Mouse (Mus musculus) ovary, postnatal 10 days (tissue): Measurements from ENCODE around the gene Hdhd3.
"Not testable (repeated sequence)": the region's sequence is repeated elsewhere in the genome, so short reads cannot be mapped to it uniquely, and the experiment has no call there.

Experiments
- DNase-seq: peaks from one replicate; pipeline ENCODE4 v3.0.0; 2022; ENCODE audit warnings: low spot score

Hdhd3 gene

DNA sequence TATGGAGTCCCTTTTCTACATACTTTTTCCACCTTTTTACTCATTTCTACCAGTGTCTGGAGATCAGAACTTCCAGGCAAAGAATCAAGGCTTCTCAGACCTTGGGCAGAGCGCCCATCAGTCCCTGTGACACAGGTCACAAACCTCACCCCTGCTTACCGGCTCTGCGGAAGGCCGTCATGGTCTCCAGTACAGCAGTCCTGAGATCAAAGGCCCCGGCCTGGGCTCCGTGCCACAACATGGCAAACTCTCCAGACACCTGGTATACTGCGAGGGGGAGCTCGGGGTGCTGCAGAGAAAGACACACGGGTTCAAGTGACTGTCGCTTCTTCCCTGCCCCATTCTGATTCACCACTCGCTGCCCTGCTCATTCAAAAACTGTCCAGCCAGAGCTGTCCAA lies 6.7 kb upstream of the Hdhd3 start:
- no peak for DNase-seq

DNA sequence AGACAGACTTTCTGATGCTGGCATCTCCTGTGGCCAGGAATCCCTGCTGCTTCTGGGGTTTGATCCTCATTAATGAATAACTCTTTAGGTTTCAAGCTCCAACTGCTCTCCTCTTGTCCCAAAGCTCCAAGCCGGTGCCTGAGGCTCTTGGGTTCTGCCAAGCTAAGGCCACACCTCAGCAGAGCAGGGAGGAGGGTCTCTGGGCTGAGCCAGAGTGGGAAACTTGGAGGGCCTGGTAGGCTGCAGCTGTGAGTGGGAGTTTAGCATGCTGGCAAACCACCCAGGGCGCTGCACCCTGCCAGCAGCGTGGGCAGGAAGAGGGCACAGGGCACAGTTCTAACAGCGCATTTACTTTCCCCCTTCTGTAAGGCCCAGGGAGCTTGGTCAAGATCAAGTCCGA lies 5.6 kb upstream of the Hdhd3 start:
- no peak for DNase-seq

DNA sequence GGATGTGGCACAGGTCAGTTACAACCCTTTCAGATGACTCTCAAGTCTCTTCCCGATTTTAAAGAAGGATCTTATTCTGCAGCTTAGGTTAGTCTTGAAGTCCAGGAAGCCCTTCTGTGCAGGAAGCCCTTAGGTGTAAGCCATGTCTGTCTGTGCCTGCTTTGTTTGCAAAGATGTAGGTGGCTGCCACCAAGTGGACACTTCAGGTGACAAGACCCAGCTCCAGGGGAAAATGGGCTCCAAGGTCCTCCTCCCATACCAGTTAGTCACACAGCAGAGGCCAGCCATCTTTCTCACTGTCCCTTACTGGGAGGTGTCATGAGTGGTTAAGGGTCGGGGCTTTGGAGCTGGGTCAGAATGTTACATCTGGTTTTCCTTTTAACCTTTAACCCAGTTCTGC lies 3.5 kb upstream of the Hdhd3 start:
- DNase-seq: no peak

DNA sequence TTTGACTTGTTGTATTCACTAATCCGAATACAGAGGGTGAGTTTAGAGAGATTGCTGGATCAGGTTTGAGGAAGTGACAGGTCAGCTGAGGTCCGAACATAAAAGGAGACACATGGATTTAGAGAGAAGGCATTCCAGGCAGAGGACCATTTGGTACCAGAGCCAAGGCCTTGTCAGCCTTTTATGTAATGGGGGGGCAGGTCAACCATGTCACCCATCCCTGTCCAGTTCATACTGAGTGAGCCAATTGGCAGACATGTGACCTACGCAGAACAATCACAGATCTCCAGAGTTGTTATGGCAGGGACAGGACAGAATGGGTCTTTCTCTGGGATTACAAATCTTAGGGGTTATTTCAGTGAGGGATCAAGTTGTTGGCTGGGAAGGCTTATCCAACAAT lies 2.7 kb upstream of the Hdhd3 start:
- DNase-seq: no peak

DNA sequence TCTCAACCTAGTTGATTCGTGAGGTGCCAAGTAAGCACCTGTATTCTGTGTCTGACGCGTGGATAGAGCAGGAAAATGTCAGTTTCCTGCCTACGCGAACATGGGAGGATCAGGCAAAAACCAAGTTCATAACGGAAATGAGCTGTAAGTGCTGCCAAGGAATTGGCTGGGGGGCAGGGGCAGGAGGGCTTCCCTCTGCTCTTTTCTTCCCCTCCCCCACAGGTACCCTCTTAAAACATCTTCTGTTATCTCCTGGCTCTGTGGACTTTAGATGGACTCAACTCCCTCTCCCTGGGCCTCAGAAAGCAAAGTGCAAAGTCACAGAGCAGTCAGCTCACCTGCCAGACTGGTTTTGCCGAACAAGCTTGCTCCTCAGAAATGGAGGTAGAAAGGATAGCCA lies 298 bp downstream of the Hdhd3 start:
- no peak for DNase-seq

DNA sequence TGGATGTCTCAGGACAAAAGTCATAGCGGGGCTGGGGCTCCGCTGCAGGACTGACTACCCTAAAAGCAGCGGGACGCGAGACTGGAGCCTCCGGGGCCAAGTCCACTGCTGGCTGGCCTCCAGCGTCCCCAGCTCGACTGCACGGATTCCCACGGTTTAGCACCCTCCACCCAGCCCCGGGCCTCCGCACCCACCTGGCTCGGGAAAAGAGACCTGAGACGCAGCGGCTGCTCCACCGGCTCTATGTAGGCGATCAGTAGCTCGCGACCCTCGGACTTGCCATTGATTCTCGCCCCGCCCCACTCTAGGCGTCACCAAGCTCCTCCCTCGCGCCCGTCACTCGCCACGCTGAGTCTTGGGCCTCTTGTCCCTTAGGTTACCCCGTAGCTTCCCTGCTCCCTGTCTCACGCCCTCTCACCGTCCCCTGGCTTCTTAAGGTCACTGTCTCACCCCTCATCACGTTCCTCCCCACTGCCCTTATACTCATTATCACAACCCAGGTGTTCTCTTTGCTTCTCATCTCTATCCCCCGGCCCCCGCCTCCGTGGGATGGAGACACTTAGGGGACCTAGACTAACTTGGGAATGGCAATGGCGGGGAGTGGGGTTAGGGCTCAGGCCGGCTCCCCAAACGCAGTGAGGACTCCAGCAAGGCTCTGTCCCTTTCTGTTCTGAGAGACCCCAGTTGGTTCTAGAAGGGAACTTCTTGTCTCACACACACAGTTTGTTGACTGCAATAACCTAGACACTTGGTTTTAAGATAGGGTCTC lies 1.1 kb downstream of the Hdhd3 start:
- DNase-seq: peak; percentile 75

DNA sequence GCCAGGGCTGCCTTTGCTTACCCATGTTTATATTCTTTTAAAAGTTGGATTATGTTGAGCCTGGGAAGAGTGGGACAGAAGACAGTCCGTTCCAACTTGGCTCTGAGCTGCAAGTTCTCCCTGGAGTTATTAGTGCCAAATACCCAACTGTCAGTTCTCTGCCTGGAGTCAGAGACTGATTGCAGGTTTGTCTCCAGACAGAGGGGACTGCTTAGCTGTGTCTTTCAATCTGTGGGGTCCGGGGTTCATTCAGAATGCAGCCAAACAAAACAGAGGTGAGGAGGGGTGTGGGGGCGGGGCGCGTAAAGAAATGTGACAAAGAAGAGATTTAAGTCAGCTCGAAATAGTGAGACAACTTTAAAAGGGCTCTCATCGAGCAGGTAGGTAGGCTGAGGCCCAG lies 1.7 kb downstream of the Hdhd3 start:
- DNase-seq: no peak

DNA sequence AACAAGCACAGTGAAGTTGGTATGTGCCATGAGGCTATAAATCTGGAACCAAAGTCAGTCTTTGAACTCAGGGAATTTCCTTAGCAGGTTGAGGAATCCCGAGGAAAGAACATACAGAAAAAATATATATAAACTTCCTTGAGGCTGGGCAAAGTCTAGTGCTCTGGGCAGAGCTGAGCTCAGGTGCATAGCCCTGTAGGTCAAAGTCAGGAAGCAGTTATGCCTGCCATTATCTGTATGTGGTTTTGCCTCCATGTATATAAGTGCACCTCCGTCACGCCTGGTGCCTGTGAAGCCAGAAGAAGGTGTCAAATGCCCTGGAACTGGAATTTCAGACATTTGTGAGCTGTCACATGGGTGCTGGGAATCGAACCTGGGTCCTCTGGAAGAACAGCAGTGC lies 2.5 kb downstream of the Hdhd3 start:
- no peak for DNase-seq

DNA sequence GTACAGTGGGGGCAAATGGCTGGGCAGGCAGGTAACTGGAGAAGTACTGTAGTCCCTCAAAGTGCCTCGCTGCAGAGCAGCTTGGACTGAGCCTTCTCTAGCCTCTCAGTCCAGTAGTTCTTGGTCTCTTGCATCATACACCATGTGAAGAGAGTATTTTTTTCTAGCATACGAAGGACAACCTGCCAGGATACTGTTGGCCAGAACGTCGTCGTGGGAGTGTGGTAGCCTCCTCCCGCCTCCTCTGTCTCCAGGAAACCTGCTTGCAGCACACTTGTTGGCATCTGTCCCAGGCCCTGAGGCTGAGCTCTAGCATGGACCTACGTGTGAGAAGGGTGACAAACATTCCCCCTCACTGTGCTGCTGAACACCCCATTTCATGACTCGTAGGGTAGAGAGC lies 6.5 kb downstream of the Hdhd3 start:
- no peak for DNase-seq

DNA sequence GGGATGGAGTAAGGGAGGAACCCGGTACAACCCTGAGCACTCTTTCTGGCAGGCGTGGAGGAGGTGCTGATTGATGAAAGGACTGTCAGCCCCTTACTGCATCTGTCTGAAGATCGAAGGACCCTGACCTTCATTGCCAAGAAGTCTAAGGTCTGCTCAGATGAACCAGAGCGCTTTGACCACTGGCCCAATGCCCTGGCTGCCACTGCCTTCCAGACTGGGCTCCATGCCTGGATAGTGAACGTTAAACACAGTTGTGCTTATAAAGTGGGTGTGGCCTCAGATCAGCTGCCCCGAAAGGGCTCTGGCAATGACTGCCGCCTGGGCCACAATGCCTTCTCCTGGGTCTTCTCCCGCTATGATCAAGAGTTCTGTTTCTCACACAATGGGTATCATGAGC lies 7.3 kb downstream of the Hdhd3 start:
- DNase-seq: no peak

DNA sequence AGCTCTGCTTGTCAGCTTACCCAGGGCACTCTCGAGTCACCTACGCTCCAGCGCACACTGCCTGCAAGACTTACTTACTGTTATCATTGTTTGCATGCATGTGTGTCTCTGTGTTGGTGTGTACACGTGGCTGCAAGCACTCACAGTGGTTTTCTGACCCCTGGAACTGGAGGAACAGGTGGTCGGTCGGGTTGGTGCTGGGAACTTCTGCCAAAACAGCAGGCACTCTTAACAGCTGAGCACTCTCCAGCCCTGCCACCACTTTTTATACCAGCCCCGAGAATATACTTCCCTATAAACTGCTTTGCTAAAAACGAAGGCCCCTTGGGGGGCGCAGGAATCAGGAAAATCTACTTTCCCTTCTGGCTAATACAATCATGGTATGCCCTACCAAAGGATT lies 9.0 kb downstream of the Hdhd3 start:
- no peak for DNase-seq

DNA sequence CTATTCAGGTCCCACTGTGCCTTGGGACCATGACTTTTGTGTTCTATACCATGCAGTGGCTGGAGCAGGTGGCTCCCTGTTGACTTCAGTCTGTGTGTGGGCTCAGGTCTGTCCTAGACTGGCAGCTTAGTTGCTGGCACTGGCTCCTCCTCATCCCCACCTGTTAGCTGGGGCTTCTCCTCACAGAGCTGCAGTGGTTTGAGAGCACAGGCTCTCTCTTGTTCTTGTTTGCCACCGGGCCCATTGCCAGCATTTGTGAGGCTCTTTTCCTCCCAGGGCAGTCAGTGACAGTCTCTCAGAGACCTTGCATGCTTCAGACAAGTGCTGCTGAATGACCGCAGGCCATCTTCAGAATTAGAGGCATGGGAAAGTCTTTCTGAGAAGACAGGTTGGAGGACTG lies 10.6 kb downstream of the Hdhd3 start:
- DNase-seq: no peak

DNA sequence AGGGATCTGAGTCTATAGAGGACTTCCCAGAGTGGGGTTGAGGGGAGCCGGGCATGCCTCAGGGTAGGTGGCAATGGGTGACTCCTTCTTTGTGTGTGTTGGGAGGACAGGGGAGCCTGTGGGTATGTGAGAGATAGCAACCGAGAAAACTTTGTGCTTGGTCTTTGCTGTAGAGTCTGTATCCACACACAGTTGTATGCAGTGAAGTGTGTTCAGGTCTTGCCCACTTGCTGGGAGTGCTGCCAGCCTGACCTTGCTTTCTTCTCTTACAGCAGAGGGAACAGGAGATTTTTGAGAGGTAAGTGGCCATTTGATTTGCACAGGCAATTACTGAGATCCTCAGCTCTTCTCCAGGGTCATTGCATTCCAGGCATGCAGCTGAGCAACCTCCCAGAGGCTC lies 15.4 kb downstream of the Hdhd3 start:
- DNase-seq: no peak

DNA sequence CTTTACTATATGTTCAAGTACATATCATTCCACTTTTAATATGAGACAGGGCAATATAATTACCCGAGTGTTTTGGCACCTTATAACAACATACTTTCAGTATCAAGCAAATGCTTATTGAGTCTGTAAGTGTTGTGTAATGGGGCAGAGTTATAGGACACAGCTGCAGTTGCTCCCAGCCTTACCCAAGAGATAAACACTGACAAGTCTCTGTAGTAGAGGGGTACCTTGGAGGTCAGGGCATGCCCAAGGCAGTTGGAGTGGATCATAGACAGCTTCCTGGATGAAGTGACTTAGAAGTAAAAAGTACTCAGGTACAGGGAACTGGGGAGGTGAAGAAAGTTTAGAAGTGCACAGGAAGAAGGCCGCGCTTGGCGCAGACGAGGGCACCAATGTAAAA lies 16.1 kb downstream of the Hdhd3 start:
- DNase-seq: no peak

DNA sequence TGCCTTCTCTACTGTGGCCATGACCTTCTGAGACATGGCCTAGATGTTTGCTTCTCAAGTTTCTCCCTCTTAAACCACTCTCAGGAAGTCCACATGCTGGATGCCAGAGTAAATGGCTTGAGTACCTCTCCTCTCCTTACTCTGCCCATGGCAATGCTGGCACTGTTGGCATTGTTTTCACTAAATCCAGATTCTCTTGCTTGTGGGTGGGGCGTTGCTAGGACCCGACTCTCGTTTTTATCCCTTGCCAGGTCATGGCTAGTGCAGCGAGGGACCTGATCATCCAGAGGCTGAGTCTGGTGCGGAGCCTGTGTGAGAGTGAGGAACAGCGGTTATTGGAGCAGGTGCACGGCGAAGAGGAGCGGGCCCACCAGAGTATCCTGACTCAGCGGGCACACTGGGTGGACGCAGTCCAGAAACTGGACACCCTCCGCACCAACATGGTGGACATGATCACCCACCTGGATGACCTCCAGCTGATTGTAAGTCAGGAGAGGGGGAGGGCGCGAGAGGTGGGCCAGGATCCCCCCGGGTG lies 17.0 kb downstream of the Hdhd3 start:
- DNase-seq: no peak

DNA sequence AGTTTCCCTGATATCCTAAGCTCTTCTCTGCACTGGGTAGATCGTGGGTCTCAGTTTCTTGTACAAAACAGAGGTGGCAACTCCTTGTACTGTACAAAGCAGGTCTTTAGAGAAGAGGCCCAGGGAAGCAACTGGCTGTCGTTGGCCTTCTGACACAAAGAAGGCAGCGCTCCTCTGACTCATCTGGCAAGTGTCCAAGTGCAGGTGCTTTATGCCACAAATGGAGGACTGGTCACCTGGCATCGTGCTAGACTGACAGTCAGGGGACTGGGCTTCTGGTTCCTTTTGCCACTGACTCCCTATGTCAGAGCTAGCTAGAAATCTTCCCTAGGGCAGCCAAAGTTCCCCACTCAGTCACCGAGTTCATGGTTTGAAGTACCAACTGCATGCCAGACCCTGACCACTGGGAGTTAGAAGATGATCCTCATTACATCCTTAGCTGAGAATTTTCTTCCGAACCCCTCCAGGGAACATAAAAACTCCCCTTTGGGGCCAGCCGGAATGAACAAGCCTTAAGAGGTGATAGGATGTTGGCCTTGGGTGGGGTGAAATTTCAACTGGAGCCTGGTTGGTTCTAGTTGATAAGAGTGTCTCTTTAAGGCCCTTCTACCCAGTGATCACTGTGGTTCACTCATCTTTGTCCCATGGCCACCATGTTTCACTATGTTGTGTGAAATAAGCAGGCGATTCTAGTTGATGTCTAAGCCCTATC lies 17.7 kb downstream of the Hdhd3 start:
- no peak for DNase-seq

DNA sequence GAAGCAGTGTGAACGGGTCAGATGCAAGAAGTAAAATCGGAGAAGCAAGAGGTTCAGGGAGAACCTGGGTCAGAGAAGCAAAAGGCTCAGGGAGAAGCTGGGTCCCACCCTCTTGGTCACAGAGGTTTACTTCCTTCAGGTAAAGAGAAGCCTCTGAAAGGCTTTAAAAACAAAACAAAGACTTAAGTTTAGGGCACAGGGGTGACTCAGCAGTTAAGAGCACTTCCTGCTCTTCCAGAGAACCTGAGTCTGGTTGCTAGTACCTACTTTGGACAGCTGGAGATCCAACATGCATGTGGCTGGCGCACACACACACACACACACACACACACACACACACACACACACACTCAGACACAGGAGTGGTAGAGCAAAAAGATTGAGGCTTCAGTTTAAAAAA lies 18.3 kb downstream of the Hdhd3 start:
- no peak for DNase-seq

DNA sequence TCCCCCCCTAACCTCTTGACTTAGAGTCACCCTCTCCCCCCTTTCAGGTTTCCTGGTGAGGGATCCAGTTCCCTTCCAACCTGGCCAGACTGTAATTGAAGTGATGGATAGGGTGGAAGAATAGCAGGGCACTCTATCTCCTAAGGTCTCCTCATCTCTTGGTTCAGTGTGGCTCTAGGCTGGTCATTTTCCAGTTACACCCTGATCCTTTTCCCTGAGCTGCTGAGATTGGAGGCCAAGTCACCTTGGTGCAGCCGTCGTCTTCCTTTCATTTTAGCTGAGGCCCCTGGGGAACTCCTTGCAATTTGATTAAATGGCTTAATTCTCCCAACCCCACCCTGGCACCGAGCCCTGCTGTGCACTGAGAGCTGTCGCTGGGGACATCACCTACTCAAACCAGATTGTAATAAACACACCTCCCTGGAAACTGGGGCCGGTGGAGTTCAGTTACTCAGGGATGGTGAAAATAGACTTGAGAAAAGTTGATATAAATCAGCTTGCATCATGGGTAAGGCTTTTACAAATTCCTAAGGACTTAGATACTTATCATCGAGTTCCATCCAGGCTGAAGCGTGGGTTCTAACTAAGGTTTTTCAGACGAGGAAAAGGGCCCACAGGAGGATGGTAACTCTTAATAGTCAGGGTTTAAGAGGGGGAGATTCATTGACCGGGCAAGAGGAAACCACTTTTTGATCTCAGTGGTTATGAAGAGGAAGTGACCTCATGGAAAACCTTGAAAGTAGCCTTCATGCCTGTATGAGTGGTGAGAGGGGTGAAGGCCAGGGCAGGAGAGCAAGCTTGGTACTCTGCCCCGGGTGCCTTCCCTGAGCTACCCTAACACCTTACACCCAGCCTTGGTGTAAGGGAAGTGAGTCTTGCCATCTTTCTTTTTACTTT lies 22.3 kb downstream of the Hdhd3 start:
- no peak for DNase-seq

DNA sequence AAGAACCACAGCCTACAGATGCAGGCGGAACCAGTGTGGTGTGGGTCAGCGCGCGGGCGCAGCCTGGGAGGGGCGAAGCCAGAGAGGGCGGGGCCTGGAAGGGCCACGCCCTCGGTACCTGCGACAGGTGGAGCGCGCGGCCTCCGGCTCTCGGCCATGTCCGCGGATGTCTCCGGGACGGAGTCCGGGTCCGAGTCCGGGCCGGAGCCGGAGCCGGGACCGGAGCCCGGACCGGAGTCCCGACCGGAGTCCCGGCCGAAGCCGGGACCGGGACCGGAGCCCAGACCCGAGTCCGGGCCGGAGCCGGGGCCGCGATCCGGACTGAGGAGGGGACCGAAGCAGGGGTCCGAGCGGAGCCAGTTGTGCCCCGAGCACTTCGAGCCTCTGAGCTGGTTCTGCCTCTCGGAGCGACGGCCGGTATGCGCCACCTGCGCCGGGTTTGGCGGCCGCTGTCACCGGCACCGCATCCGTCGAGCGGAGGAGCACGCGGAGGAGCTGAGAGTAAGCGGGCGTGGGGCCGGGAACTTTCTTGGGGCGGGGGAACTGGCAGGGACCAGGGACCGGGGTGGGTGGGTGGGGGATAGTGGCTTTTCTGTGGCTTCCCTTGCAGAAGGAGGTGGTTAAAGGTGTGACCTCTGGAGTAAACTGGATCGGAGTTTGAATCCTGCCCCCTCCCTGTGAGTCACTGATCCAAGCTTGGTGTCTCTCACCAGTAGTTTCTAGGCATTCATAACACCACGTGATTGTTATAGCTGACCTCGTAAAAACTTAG lies 23.1 kb downstream of the Hdhd3 start, which contains the start of gene Bspry:
Gene Bspry (plus strand): TSS at position 117 of the 772 bp plus-strand sequence.
- DNase-seq: no peak

DNA sequence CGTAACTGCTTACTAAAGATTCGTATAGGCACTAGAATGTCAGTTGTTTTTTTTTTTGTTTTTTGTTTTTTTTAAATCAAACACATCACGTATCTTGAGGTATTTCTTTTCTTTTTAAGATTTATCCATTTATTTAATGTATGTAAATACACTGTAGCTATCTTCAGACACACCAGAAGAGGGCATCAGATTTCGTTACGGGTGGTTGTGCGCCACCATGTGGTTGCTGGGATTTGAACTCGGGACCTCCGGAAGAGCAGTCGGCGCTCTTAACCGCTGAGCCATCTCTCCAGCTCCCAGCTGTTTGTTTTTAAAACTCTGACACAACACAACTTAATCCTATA lies 23.7 kb downstream of the Hdhd3 start:
- not testable (repeated sequence) for DNase-seq

DNA sequence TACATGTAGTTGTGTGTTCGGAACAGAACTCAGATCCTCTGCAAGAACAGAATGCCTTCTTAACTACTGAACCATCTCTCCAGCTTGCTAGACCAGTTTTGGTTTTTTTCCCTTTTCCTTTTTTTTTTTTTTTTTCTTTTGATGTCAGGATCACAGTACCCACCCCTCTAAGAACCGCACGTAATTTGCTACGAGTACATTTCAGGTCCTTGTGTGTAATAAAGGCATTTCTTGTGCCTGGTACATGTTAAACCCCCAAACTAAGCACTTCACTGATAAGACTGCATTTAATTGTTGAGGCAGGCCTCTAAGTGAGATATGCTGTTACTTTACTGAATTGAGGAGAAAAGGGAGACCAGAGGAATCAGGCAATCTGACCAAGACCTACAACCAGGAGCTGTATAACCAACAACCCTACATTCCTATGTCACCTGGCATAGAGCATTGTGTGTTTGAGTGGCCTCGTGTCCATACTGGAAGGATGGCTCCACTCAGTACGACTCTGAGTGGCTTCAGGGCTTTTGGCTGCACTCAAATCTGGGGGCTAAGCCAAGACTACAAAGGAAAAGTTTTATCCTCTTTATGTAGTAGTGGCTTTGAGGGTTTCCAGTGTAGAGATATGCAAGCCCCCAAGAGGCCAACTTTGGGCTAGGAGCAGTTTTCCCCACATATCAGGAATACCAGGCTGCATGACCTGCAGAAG lies 25.6 kb downstream of the Hdhd3 start:
- DNase-seq: no peak
